Mouse (Mus musculus) hindbrain, embryonic 13.5 days (tissue): ENCODE data around the gene Kcnip1. TPM values are rescaled to one million over a fixed set of nuclear protein-coding genes. Genes with fewer than 3 reads are reported as not detected.

ENCODE experiments used
- ATAC-seq: fragments of 200-750 bp; cut with Nextera tagmentation; 2 replicates; pipeline ENCODE4 v1.8.0; 2017; ENCODE audit warnings: moderate TSS enrichment; ENCODE audit not compliant: low FRiP score
- H3K27ac ChIP-seq: fragments of 300-500 bp; sonication (generic); 2 replicates; pipeline ENCODE4 v1.5.1; 2015; ENCODE audit warnings: inconsistent platforms, mild to moderate bottlenecking, moderate library complexity
- H3K27me3 ChIP-seq: fragments of 300-500 bp; sonication (generic); 2 replicates; pipeline ENCODE4 v1.6.1; 2015; ENCODE audit warnings: mild to moderate bottlenecking, inconsistent platforms
- H3K36me3 ChIP-seq: fragments of 300-500 bp; sonication (generic); 2 replicates; pipeline ENCODE4 v1.6.1; 2015; ENCODE audit warnings: mild to moderate bottlenecking, inconsistent platforms
- H3K4me1 ChIP-seq: fragments of 300-500 bp; sonication (generic); replicated peaks from 2 replicates; pipeline ENCODE4 v1.6.1; 2015; ENCODE audit warnings: inconsistent platforms
- H3K4me2 ChIP-seq: fragments of 300-500 bp; sonication (generic); 2 replicates; pipeline ENCODE4 v1.6.1; 2015; ENCODE audit warnings: inconsistent platforms, mild to moderate bottlenecking, moderate library complexity
- H3K4me3 ChIP-seq: fragments of 300-500 bp; sonication (generic); 2 replicates; pipeline ENCODE4 v1.5.1; 2015; ENCODE audit warnings: mild to moderate bottlenecking, inconsistent platforms
- H3K9ac ChIP-seq: fragments of 300-500 bp; sonication (generic); 2 replicates; pipeline ENCODE4 v1.6.1; 2015; ENCODE audit warnings: mild to moderate bottlenecking, inconsistent platforms
- H3K9me3 ChIP-seq: fragments of 300-500 bp; sonication (generic); 2 replicates; pipeline ENCODE4 v1.6.1; 2016; ENCODE audit warnings: inconsistent platforms
- WGBS: fragments of 180-500 bp; shearing (Covaris S2); methylation state at CpG from one replicate; pipeline ENCODE4 v1.1.7; 2015; 5-methylcytosine and 5-hydroxymethylcytosine counted together
- polyA plus RNA-seq: library from polyadenylated mRNA; unstranded; fragments of >200 nt; fragmentation: Nextera tagmentation; extraction: Ambion mirVana; gene quantifications from 2 replicates; pipeline ENCODE4 v1.2.1, GENCODE M21; 2015

The Kcnip1 gene
- polyA plus RNA-seq, 1 experiment from 2014 or later = 71.3 TPM

GRCm38 (mm10) chr11:33974341-33975040 is 18.5 kb downstream of the Kcnip1 start:
- H3K27ac ChIP-seq = no peak overlapping the region
- no peaks in the 10 kb centered on the region for H3K9me3 ChIP-seq
- H3K4me2 ChIP-seq = no peak overlapping the region
- H3K36me3 ChIP-seq = no peaks in the 10 kb centered on the region
- 0 out of 2 replicates have a peak, but pooled peaks cover 2% of the 10 kb centered on the region for H3K4me1 ChIP-seq
- H3K4me3 ChIP-seq = no peak overlapping the region
- H3K27me3 ChIP-seq = 0 out of 2 replicates have a peak, but pooled peaks cover 4% of the 10 kb centered on the region
- no peak overlapping the region for H3K9ac ChIP-seq
- WGBS = 76% methylated on average over 14 of the region's 14 CpGs
- ATAC-seq = no peak

GRCm38 (mm10) chr11:33972114-33972513 is 20.8 kb downstream of the Kcnip1 start:
- Histone ChIP-seq H3K27ac (no peak overlapping the region), H3K36me3 (no peaks in the 10 kb centered on the region), H3K27me3 (0 out of 2 replicates have a peak, but pooled peaks cover 4% of the 10 kb centered on the region), H3K9me3 (no peaks in the 10 kb centered on the region), H3K4me2 (no peak overlapping the region), H3K9ac (no peak overlapping the region), H3K4me1 (0 out of 2 replicates have a peak, but pooled peaks cover 2% of the 10 kb centered on the region), H3K4me3 (no peak overlapping the region)
- no peak for ATAC-seq
- WGBS = 88% methylated on average over 7 of the region's 7 CpGs

GRCm38 (mm10) chr11:33969199-33969598 is 23.8 kb downstream of the Kcnip1 start:
- Histone ChIP-seq H3K9me3 (no peaks in the 10 kb centered on the region), H3K36me3 (no peaks in the 10 kb centered on the region), H3K4me1 (0 out of 2 replicates have a peak, but pooled peaks cover 4% of the 10 kb centered on the region), H3K27me3 (0 out of 2 replicates have a peak, but pooled peaks cover 4% of the 10 kb centered on the region), H3K27ac (no peak overlapping the region), H3K4me3 (no peak overlapping the region), H3K9ac (no peak overlapping the region), H3K4me2 (no peak overlapping the region)
- WGBS = 86% methylated on average over 3 of the region's 3 CpGs
- ATAC-seq = no peak

- H3K27ac ChIP-seq = no peak overlapping the region
- 0 out of 2 replicates have a peak, but pooled peaks cover 4% of the 10 kb centered on the region for H3K27me3 ChIP-seq
- peaks cover 12% of the 10 kb centered on the region; the same call in 1 of the 2 replicates for H3K4me1 ChIP-seq
- H3K4me3 ChIP-seq = no peak overlapping the region
- H3K9ac ChIP-seq = no peak overlapping the region
- H3K36me3 ChIP-seq = no peaks in the 10 kb centered on the region
- no peak overlapping the region for H3K4me2 ChIP-seq
- ATAC-seq = no peak
- H3K9me3 ChIP-seq = no peaks in the 10 kb centered on the region
- WGBS = 79% methylated on average over 4 of the region's 4 CpGs
These were observed 25.2 kb downstream of the Kcnip1 start for GRCm38 (mm10) chr11:33967708-33968107.

GRCm38 (mm10) chr11:33965380-33965779 is 27.6 kb downstream of the Kcnip1 start:
- no peak overlapping the region for H3K9ac ChIP-seq
- H3K4me2 ChIP-seq = no peak overlapping the region
- no peak for ATAC-seq
- no peak overlapping the region for H3K4me3 ChIP-seq
- 46% methylated on average over 2 of the region's 2 CpGs for WGBS
- H3K36me3 ChIP-seq = no peaks in the 10 kb centered on the region
- peaks cover 12% of the 10 kb centered on the region; the same call in 1 of the 2 replicates for H3K4me1 ChIP-seq
- H3K27me3 ChIP-seq = 0 out of 2 replicates have a peak, but pooled peaks cover 4% of the 10 kb centered on the region
- no peaks in the 10 kb centered on the region for H3K9me3 ChIP-seq
- no peak overlapping the region for H3K27ac ChIP-seq

DNA sequence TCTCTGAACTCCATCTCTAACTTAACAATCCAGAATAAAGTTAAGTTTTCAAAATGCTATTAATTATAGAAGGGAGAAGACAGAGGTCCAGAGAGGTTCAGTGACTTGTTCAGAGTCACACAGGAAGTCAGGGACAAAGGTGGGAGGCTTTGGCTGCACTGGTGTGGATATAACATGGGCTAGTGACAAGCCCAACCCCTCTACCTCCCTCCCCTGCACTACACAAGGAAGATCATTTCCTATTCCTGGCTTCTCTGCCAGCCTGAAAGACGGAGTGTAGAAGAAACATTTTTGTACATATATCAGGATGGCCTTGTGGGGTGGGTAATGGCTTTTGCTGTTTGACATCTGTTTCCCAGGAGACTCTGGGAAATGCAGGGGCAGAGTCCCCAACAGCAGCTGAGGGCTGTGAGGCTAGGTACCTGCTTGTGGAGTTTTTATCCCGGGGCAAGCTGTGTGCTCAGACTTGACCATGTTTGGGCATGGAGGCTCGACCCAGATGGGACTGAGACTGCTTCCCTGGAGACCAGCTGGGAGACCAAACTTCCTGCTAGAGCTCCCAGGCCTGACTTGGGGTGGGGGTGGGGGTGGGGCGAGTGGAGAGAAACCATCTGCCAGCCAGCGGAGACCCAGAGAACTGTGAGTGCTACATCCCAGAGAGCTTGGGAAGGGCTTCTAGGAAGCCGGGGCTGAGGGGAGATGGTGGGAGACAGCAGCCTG is 30.1 kb downstream of the Kcnip1 start, which contains the start of gene Kcnmb1:
Gene Kcnmb1, plus strand, starts transcription at position 326 of the 720 bp plus-strand sequence.
- peaks cover 12% of the 10 kb centered on the region; the same call in 1 of the 2 replicates for H3K4me1 ChIP-seq
- ATAC-seq = no peak
- no peaks in the 10 kb centered on the region for H3K27me3 ChIP-seq
- H3K9ac ChIP-seq = no peak within 1 kb of the TSS
- peak within 1 kb of the TSS; percentile 20; the same call in 1 of the 2 replicates for H3K27ac ChIP-seq
- WGBS = 44% methylated on average over 6 of the region's 6 CpGs
- H3K36me3 ChIP-seq = no peaks in the 10 kb centered on the region
- no peaks in the 10 kb centered on the region for H3K9me3 ChIP-seq
- H3K4me3 ChIP-seq = no peak within 1 kb of the TSS
- no peak within 1 kb of the TSS for H3K4me2 ChIP-seq

GRCm38 (mm10) chr11:33962178-33962577 is 30.8 kb downstream of the Kcnip1 start:
- Histone ChIP-seq H3K4me3 (no peak overlapping the region), H3K9ac (no peak overlapping the region), H3K27me3 (no peaks in the 10 kb centered on the region), H3K9me3 (no peaks in the 10 kb centered on the region), H3K27ac (no peak overlapping the region), H3K4me1 (peaks cover 18% of the 10 kb centered on the region; the same call in 1 of the 2 replicates), H3K36me3 (no peaks in the 10 kb centered on the region), H3K4me2 (no peak overlapping the region)
- ATAC-seq = no peak
- 49% methylated on average over 7 of the region's 7 CpGs for WGBS

DNA sequence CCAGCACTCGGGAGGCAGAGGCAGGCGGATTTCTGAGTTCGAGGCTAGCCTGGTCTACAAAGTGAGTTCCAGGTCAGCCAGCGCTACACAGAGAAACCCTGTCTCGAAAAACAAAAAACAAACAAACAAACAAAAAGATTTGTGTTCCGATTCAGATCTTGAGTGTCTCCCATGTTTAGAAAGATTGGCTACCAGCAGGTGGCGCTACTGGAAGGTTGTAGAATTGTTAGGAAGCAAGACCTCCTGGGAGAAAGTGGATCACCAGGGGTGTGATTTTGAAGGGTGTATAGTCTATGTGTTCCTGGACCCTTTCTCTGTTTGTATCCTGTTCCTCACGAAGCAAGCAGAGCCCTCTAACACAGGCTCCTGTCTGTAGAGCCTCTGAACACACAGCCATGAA is 34.2 kb downstream of the Kcnip1 start:
- Histone ChIP-seq H3K4me1 (peaks cover 14% of the 10 kb centered on the region; the same call in 1 of the 2 replicates), H3K36me3 (no peaks in the 10 kb centered on the region), H3K4me3 (no peak overlapping the region), H3K27ac (no peak overlapping the region), H3K9me3 (no peaks in the 10 kb centered on the region), H3K9ac (no peak overlapping the region), H3K27me3 (no peaks in the 10 kb centered on the region), H3K4me2 (no peak overlapping the region)
- ATAC-seq = no peak
- 87% methylated on average over 8 of the region's 8 CpGs for WGBS

- Histone ChIP-seq H3K36me3 (no peaks in the 10 kb centered on the region), H3K4me2 (no peak overlapping the region), H3K4me3 (no peak overlapping the region), H3K9ac (no peak overlapping the region), H3K27me3 (no peaks in the 10 kb centered on the region), H3K4me1 (0 out of 2 replicates have a peak, but pooled peaks cover 6% of the 10 kb centered on the region), H3K27ac (no peak overlapping the region), H3K9me3 (no peaks in the 10 kb centered on the region)
- WGBS = 64% methylated on average over 6 of the region's 6 CpGs
- ATAC-seq = no peak
These were observed 35.4 kb downstream of the Kcnip1 start for GRCm38 (mm10) chr11:33957595-33957994.

DNA sequence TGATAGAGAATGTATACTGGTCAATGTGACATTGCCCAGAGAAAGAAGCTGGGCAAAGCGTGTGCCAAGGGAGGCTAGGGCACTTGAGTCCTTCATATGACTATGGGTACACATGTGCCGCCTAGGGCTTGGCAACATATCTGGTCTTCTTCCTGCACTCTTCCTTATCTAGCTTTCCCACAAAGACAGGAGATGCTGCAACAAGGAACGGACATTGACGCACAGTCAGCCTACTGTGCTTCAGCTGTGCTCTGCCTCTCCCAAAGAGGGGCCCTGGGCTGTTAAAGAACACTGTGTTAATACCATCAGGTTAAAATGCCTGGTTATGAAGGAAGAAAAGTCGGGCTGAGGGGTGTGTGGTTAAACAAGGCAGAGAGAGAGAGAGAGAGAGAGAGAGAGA is 36.3 kb downstream of the Kcnip1 start:
- Histone ChIP-seq H3K27ac (no peak overlapping the region), H3K4me3 (no peak overlapping the region), H3K4me1 (0 out of 2 replicates have a peak, but pooled peaks cover 6% of the 10 kb centered on the region), H3K36me3 (no peaks in the 10 kb centered on the region), H3K27me3 (no peaks in the 10 kb centered on the region), H3K9ac (no peak overlapping the region), H3K9me3 (no peaks in the 10 kb centered on the region), H3K4me2 (no peak overlapping the region)
- WGBS = 93% methylated on average over 5 of the region's 5 CpGs
- no peak for ATAC-seq

DNA sequence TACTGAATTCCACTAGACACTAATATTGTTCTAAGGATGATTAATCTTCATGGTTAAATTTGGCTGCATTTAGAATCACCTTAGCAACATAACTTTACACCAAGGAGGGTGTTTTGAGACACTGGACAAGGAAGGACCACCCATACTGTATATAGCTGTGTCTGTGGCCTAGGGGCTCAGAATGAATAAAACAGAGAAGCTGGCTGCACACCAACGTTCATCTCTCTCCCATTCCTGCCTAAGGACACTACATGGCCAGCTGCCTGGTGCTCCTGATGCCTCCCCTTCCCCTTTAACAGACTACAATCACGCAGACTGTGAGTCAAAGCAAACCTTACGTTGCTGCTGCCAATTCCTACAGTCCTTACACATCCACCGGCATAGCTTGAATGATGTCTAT is 37.0 kb downstream of the Kcnip1 start:
- H3K36me3 ChIP-seq = no peaks in the 10 kb centered on the region
- H3K4me2 ChIP-seq = no peak overlapping the region
- no peaks in the 10 kb centered on the region for H3K9me3 ChIP-seq
- no peak overlapping the region for H3K4me3 ChIP-seq
- no peak overlapping the region for H3K9ac ChIP-seq
- H3K4me1 ChIP-seq = 0 out of 2 replicates have a peak, but pooled peaks cover 6% of the 10 kb centered on the region
- no peaks in the 10 kb centered on the region for H3K27me3 ChIP-seq
- 81% methylated on average over 4 of the region's 4 CpGs for WGBS
- H3K27ac ChIP-seq = no peak overlapping the region
- ATAC-seq = no peak
